Mouse (Mus musculus) ES-CJ7 (cell line): ENCODE data around the gene Eaf2.

Experiments
- DNase-seq: peaks from one replicate; pipeline ENCODE4 v3.0.0; 2011; ENCODE audit warnings: low read depth, low spot score

Gene Eaf2

DNA sequence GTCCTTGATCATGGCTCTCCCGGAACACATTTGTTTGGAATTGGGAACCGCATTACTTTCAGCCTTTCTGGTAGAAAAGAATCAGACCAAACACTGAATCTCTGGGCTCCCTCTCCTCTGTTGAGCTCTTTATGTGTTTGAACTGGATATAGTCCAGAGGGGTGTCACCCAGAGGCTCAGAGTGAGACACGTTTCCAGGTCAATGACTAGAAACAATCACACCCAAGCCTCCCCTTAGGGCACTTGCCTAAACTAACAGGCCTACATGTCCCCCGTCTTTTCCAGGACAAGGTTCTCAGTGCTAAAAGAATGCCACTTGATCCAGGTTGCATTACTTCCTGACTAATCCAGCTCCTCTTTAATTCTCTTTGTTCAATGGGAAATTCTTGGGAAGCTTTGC is 104.0 kb downstream of the Eaf2 start:
- no peak for DNase-seq

DNA sequence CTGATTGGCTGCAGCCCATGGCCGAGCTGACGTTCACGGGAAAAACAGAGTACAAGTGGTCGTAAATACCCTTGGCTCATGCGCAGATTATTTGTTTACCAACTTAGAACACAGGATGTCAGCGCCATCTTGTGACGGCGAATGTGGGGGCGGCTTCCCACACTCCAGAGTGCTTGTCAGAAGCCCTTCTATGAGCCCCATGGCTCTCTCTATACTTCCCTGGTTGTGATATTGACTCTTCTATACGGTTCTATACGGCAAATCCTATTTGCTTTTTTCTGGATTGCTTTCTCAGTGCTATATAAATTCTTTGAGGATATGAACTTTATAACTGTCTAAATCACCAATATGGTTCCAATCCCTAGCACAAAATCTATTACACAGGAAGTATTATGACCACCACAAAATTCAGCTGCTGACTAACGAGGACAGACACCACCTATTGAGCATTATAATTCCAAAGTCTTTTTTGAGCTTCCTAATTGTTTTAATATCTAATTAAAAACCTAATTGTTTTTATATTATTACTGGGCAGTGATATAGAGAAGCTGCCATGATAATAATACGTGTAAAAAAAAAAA is 104.5 kb downstream of the Eaf2 start:
- DNase-seq, result peak; percentile 53

DNA sequence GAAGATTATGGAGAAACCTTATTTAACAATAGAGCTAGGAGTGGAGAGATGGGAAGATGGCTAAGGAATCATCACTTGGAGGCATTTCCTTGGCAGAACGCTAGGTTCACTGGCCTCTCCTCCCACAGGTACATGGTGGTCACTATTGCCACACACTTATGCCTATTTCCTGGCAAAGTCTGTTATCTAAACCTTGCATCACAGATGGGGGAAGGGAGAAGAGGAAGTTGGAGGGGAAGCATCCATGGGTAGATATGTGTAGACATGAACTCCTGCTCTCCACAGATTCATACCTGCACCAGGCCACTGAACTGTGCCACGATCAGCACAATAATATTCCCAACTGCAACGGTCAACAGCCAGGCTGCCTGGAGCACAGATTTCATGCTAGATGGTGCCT is 122.8 kb downstream of the Eaf2 start:
- no peak for DNase-seq

DNA sequence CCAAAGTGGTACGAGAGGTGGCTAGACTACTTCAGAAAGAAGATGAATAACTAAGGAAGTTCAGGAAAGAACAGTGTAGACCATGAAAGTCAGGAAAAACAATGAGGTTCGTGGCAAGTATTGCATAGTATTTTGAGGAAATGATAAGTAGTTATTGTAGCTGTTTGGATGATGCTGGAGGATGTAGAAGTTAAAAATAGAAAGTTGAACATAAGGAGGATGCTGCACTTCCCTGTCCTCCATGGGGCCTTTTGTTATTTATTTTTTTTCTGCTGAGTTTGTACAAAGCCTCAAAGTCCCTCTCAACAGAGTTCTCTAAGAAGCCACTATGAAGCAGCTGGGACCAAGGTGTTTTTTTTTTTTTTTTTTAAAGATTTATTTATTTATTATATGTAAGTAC is 127.0 kb downstream of the Eaf2 start:
- no peak for DNase-seq

DNA sequence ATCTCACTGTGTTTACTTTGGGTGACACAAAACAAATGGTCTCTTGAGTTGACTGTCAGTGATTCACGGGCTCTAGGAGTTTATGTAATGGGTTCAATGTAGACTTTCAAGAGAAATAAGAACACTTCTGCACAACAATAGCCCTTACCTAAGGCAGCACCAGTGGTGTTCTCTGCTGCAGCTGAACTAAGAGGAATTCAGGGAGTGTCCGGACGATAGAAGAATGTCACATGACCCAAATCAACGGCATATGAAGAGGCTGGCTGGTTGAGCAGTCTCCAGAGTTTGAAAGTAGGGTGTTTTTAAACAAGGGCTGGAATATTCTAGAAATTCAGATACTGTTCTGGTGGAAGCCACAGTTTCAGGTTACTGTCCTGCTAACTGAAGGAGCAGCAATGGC is 127.7 kb downstream of the Eaf2 start:
- DNase-seq, result peak; percentile 56

DNA sequence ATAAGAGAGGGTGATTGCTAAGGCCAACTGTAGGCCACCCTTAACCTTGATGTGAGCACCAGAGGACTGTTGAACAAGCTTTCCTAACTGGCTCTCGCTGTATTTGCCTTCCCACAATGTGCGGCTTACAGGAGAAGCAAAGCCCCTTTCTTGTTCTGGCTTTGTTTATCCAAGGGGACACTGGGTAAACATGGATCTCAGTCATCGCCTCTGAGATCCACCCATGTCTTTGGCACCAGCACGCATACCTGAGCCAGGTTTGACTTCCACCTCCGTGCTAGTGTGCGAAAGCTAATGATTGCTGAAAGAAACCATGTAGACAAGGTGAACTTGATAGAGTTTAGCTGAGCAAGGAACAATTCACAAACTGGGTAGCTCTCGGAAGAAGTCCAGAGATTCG is 131.2 kb downstream of the Eaf2 start:
- DNase-seq, result no peak
